Mouse (Mus musculus) MEL (cell line): ENCODE data around the gene Mnt.

ENCODE experiments used
- CTCF ChIP-seq, 3 experiments: IDR thresholded peaks in 2 of 3; conservative IDR thresholded peaks in 1 of 3; 2 replicates each; pipeline ENCODE4 v1.5.1; 2011 to 2012; ENCODE audit warnings: low read length in 3 of 3, low read depth in 2 of 3, mild to moderate bottlenecking in 2 of 3, improper control_type of control experiment in 1 of 3, inconsistent platforms in 1 of 3, mixed read lengths in 1 of 3, moderate library complexity in 1 of 3; ENCODE audit not compliant: control insufficient read depth in 1 of 3, insufficient read depth in 1 of 3, poor library complexity in 1 of 3, severe bottlenecking in 1 of 3
- E2F4 ChIP-seq: IDR thresholded peaks from 2 replicates; pipeline ENCODE4 v1.6.1; 2011; ENCODE audit warnings: low read depth, low read length, improper control_type of control experiment, borderline replicate concordance
- EP300 ChIP-seq, 2 experiments: IDR thresholded peaks; 2 replicates each; pipeline ENCODE4 v1.6.1; 2011; ENCODE audit warnings: improper control_type of control experiment in 2 of 2, low read length in 2 of 2, low read depth in 1 of 2, mild to moderate bottlenecking in 1 of 2
- GATA1 ChIP-seq: IDR thresholded peaks from 2 replicates; pipeline ENCODE4 v1.6.1; 2011; ENCODE audit warnings: low read depth, low read length, improper control_type of control experiment
- MYB ChIP-seq: IDR thresholded peaks from 2 replicates; pipeline ENCODE4 v1.6.1; 2011; ENCODE audit warnings: mild to moderate bottlenecking, low read depth, low read length, improper control_type of control experiment
- NRF1 ChIP-seq: IDR thresholded peaks from 2 replicates; pipeline ENCODE4 v1.6.1; 2014; ENCODE audit warnings: low read depth, mild to moderate bottlenecking, inconsistent platforms, low read length, improper control_type of control experiment, moderate library complexity; ENCODE audit not compliant: poor library complexity, insufficient read depth, severe bottlenecking
- POLR2A ChIP-seq, 2 experiments: IDR thresholded peaks; 2 replicates each; pipeline ENCODE4 v1.6.1; 2011 to 2012; ENCODE audit warnings: low read length in 2 of 2, mild to moderate bottlenecking in 2 of 2, control low read depth in 1 of 2, improper control_type of control experiment in 1 of 2, low read depth in 1 of 2, moderate library complexity in 1 of 2; ENCODE audit not compliant: control insufficient read depth in 1 of 2, insufficient read depth in 1 of 2, poor library complexity in 1 of 2
- POLR2AphosphoS5 ChIP-seq: IDR thresholded peaks from 2 replicates; pipeline ENCODE4 v1.6.1; 2012; ENCODE audit warnings: low read depth, borderline replicate concordance, mild to moderate bottlenecking, inconsistent platforms, low read length, moderate library complexity, mixed read lengths
- TCF12 ChIP-seq: IDR thresholded peaks from 2 replicates; pipeline ENCODE4 v1.6.1; 2014; ENCODE audit warnings: low read depth, mild to moderate bottlenecking, inconsistent platforms, low read length, improper control_type of control experiment, moderate library complexity
- ZMIZ1 ChIP-seq: IDR thresholded peaks from 2 replicates; pipeline ENCODE4 v1.6.1; 2012; ENCODE audit warnings: low read depth, mild to moderate bottlenecking, inconsistent platforms, low read length, improper control_type of control experiment, moderate library complexity

DNA sequence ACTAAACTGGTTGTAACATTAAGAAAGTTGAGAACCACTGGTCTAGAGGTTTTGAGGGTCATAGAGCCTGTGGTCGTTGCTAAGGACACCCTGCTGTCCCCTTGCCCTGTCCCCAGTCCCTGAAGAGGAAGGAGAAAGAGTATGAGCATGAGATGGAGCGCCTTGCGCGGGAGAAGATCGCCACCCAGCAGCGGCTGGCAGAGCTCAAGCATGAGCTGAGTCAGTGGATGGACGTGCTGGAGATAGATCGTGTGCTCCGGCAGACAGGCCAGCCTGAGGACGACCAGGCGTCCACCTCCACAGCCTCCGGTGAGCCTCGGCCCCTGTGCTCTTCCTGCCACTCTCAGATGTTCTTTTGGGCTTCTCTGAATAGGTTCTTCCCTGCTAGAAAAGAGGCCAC is 11.3 kb downstream of the Mnt start:
- no peak for TF ChIP-seq MYB
- TF ChIP-seq EP300 (IDR thresholded peaks at IDR 0.05; ENCODE audit: low read depth in 1 of 2, low read length in 2 of 2) = no peak
- no peak for TF ChIP-seq POLR2A (IDR thresholded peaks at IDR 0.05; ENCODE audit: control insufficient read depth in 1 of 2, insufficient read depth in 1 of 2, low read depth in 1 of 2, low read length in 2 of 2, poor library complexity in 1 of 2)
- TF ChIP-seq TCF12 = no peak
- TF ChIP-seq GATA1 = no peak
- TF ChIP-seq POLR2AphosphoS5 = no peak
- TF ChIP-seq ZMIZ1 = no peak
- TF ChIP-seq E2F4 = no peak
- TF ChIP-seq CTCF (IDR thresholded peaks at IDR 0.05 in 2 of 3, conservative IDR thresholded peaks at IDR 0.05 in 1 of 3; ENCODE audit: control insufficient read depth in 1 of 3, insufficient read depth in 1 of 3, low read depth in 2 of 3, low read length in 3 of 3, poor library complexity in 1 of 3, severe bottlenecking in 1 of 3) = no peak
- no peak for TF ChIP-seq NRF1
